Mouse (Mus musculus) bone marrow, adult 2 months (tissue): ENCODE results near the gene Tex14.

Source experiments
- CTCF ChIP-seq: fragments of 200-500 bp; IDR thresholded peaks from 2 replicates; pipeline ENCODE4 v1.5.1; 2011; ENCODE audit warnings: low read length, control low read depth; ENCODE audit not compliant: control insufficient read depth, insufficient read depth
- POLR2A ChIP-seq: fragments of 200-500 bp; IDR thresholded peaks from 2 replicates; pipeline ENCODE4 v1.6.1; 2011; ENCODE audit warnings: low read depth, mild to moderate bottlenecking, control low read depth, low read length, borderline replicate concordance; ENCODE audit not compliant: control insufficient read depth

- TF ChIP-seq CTCF (no peak), POLR2A (no peak)
Observed at GRCm38 (mm10) chr11:87467491-87468277, 62.8 kb downstream of the Tex14 start.
